Mouse (Mus musculus) cerebral cortex, adult 2 months (tissue): ENCODE measurements around the gene D630039A03Rik.

Experiments used
- WGBS: fragments of 180-500 bp; shearing (Covaris S2); methylation state at CpG from one replicate; pipeline ENCODE4 v1.1.7; 2018; 5-methylcytosine and 5-hydroxymethylcytosine counted together

The D630039A03Rik gene

DNA sequence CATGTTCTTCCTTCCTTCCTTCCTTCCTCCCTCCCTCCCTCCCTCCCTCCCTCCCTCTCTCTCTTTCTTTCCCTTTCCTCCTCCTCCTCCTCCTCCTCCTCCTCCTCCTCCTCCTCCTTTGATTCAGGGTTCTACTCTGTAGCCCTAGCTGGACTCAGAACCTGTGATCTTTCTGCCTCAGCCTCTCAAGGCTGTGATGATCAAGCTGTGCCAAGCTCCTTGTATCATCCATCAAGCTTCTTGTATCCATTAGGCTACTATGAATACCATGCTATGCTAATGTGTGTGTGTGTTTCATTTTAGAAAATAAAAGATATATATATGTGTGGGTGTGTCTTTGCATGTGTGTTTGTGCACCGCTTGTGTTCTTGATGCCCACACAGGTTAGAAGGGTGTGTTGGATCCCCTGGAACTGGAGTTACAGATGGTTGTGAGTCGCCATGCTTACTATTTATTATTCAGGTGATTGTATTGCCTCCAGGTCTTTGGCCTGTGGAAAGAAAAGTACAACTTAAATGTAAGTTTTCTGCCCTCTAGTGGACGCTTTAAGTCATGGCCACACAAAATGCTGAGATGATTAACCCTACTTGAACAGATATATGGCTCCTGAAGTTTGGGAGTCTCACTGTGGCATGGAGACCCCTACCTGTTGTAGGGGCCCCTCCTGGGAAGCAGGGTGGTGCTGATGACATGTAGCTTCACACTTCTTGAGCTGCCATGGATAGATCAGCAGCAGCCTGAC is 11.5 kb upstream of the D630039A03Rik start:
- 20% methylated on average over 3 of the region's 3 CpGs for WGBS

DNA sequence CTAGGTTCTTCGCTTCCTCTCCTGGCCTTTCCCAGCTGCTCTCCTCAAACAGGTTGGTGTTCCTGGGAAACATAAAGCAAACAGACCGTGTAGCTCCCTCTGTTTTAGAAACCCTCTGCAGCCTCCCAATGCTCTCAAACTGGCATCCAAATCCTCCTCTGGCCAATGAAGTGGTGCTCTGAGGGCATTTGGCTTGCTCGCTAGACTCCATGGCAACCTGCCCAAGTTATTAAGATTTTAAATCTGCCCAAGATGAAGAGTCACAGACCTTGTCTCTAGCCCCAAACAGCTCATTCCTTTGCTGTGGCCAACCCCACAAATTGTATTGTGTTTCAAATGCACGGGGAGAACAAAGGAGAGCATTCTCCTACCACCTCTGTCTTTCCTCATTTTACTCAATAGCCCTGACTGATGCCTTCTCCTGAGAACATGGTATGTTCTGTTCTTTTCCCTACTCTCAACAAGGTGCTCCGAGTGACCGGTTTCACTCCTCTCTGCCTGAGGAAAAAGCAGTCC is 8.5 kb upstream of the D630039A03Rik start:
- 80% methylated on average over 6 of the region's 6 CpGs for WGBS

DNA sequence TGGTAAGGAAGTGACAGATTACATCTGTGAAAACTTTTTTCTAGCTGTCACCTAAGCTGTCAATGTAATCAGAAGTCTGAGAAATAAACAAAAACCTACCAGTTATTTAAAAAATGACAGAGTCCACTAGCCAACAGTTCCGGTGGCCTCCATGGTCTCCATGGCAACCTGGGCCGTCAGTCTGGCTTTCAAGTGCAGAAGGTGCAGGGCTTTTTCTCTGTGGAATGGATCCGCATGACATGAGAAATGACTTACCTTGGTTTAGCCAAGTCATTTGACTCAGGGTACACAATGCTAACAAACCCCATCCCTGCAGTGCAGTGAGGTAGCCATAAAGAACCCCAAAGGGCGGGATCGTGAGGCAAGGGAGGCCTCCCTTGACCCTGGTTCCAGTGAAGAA is 6.1 kb upstream of the D630039A03Rik start:
- 72% methylated on average over 5 of the region's 5 CpGs for WGBS

DNA sequence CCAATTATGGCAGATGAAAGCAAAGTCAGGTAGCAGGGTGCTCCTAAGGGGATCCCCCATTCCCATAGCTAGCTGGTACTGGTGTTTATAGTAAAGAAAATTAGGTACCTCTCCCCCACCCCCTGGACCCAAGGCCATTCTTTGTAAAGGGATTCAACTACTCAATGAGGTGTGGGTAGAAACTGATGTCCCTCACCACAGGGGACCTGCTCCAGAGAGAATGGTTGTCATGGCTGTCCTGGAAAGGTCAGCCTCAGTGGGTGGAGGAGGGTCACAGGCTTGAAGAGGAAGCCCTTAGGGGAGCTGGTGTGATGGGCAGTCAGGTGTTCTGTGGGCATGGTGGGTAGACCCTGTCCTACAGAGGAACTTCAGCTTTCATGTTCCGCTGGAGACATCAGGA is 4.4 kb upstream of the D630039A03Rik start:
- 93% methylated on average over 1 of the region's 1 CpGs for WGBS

DNA sequence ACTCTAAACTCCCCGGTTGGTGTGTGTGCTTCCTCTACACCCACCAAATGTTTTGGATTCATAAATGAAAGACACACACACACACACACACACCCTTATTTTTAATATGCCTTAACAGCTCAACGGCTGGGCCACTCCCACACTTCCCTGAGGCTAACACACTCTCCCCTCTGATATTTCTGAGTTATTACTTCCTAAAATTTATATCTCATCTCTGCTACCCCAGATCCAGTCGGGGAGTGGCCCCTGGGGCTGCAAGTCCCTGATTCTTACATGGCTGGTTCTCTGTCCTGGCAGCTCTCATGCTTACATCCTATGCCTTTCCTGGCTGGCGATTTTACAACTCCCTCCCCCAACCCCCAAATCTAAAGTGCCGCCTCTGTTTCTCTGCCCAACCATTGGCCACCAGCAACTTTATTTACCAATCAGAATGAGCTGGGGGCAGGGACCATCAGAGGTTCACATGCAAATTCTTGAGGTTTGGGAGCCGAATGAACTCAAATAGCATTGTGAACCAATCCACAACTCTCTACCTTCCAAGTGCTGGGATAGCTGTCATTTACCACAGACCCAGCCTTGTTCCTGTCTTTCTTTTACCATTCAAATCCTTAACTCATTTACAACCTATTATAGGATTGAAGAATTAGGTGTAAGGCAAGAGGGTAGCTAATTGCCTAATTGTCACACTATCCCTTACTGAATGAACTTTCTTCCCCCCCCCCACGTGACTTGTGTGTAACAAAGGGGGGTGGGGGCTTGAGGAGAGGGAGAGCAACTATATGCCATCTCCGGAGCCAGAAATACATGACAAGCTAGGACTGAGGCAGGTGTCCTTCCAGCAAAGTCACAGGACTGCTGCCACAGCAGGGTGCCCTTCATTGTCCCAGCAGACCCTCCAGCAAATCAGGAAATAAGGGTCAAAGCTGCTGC is 3.7 kb upstream of the D630039A03Rik start:
- 42% methylated on average over 8 of the region's 8 CpGs for WGBS

DNA sequence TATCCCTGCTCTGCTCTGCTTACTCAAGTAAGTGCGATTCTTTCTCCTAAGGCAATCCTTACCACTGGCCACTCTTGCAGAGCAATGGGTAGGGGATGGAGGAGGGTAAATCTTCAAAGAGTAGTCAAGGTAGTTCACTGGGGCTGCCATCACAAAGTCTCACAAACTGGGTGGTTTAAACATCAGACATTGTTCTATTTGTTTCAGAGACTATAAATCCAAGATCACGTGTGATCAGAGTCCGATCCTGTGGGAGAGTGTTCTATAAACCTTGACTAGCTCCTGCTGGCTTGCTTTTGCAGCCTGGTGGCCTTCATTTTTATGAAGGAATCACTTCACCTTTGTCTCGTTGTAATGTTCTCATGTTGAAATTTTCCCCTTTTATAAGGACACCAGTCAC is 614 bp upstream of the D630039A03Rik start:
- 88% methylated on average over 4 of the region's 4 CpGs for WGBS

DNA sequence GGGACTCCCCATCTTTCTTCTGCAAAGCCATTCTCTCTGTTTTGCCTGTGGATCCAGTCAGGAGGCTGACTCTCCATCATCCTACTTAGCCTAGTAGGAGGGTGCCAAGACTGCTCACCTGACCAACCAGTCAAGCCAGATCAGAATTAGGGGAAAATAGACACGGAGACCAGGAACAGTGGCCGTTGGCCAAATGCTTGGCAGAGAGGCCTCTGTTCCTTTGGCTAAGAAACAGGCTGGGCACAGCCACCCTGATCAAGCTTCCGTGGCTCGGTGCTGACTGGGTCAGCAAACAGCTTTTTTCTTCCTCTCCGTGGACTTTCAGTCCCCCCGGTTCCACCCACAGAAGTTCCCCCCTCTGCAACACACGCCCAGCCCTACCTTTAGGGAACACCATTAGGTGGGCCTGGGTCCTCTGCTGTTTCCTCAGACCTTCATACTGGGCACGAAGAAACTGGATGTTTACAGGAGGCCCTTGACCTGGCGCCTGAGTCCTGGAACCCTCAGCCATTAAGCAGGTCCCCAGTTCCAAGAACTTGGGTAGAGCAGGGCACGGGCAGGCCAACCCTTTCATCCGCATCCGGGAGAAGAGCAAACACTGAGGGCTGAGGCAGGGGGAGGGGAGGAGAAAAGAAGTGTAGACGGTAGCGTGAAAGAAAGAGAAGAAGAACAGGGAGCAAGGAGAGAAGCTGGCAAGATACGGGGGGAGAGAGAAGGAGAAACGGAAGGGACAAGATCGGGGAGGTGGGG is 706 bp downstream of the D630039A03Rik start:
- 52% methylated on average over 17 of the region's 17 CpGs for WGBS

DNA sequence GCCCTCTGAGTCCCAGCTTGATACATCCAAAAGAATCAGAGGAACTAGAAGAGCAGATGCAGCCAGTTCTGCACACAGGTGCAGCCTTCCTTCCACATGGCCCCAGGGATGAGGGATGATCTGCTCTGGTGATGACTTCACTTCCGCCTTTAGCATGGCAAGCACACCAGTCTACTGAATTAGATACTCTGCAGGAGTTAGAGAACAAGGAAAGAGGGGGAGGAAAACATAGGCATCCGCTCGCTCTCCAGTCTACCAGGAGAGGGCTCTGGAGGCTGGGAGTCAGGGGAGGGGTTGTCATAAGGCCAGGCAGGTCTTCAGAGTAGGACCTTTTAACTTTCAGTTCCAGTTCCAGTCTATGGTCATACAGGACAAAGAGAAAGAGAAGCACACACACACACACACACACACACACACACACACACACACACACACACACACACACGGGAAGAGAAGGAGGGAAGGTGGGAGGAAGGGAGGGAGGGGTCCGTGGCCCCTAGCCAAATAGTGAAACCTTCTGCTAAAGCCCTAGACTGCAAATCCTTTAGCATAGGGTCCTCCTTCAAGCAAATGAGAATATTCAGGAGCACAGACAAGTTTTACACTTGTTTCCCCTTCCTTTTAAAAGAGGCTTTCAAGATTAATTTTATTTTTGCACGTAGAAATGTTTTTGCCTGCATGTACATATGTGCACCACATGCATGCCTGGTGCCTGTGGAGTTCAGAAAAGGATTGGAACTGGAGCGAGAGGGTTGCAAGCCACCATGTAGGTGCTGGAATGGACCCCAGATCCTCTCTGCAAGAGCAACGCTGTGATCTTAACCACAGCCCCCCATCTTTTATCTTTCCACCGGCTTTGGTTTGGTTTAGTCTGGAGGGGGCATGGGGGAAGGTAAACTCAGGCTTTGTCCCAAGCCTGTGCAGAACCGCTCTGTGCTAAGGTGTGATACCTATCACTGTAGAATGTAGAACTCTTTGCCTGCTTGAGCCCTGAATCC is 1.6 kb downstream of the D630039A03Rik start:
- WGBS: 66% methylated on average over 10 of the region's 10 CpGs

DNA sequence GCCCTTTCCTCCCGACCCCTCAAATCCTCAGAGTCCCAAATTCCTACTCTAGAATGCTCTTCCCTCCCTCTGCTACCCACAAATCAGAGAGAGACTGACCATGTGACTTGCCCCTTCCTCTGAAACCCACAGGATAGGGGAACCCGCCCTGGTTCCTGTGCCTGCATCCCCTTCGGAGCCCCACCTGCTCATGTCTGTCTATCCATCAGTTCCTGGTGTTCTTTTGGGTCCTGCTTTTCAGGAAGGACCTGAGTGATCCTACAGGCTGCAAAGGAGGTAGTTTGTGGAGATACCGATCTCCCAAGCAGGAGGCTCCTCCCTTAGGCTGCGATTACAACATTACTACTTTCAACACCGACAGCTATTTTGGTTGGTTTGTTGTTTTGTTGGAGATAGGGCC is 7.2 kb downstream of the D630039A03Rik start:
- WGBS: 75% methylated on average over 6 of the region's 6 CpGs

DNA sequence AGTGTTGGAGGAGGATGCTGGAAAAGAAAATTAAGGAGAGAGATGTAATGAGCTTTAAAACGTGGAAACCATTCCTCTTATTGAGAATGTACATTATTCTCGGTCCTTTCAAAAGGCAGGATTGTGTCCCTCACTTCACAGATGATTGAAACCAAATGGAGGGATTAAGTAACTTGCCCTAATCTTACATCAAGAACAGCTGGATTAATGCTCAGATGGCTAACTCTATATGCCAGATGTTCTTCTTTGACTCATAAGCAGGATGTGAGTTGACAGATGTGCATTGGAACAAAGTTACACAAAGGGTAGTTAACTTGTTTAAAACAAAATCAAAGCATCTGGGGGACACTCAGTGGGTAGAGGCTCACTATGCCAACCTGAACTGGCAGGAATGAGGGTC is 9.4 kb downstream of the D630039A03Rik start:
- WGBS: 56% methylated on average over 2 of the region's 2 CpGs

DNA sequence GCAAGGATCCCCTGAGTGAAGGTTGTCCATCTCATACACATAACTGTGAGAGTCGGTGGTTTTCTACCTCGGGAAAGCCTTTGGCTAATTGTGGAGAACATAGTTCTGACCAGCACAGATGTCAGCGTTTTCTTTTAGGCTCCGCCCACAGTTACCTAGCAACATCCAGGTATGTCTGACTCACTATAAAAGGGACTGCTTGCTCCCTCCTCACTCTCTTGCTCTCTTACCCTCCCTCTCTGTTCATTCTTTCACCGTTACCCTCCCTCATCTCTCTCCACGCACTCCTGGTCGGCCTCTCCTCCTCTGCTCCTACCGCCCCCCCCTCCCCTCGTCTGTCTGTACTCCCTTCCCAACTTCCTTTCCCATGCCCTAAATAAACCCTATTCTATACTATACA is 11.5 kb downstream of the D630039A03Rik start:
- WGBS: 33% methylated on average over 9 of the region's 9 CpGs

DNA sequence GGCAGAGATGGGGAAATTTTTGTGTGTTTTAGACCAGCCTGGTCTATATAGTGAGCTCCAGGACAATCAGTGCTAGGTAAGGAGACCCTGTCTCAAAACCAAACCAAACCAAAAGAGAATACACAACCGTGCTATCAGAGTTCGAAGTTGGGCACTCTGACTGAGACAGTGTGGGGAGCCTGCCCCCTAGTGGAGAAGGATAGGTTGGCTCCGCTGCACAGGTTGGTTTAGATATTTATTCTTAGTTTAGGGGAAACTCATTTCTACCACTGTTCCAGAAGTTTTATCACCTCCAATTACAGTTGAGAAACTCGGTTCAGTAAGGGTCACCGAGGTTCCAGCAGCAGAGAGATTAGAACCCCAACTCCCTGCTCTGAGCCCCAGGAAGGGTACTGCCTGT is 11.9 kb downstream of the D630039A03Rik start:
- WGBS: 4% methylated on average over 5 of the region's 5 CpGs

DNA sequence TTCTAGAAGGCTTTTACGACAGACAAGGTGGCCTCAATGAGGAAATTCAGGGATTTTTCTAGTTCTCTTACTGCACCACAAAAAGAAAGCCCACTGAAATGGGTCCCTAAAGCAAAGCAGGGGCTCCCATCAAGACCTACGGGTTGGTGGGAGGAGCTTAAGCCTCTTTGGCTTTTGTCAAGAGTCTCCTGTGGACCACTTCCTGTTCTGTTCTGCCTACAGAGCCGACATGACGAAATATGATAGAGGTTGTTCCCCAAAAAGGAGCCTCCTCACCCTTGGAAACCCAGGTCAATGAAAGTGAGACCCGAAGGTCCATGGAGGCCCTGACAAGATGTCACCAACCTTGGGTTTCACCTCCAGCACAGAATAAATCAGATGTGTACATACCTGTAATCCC is 13.5 kb downstream of the D630039A03Rik start:
- 93% methylated on average over 5 of the region's 5 CpGs for WGBS

DNA sequence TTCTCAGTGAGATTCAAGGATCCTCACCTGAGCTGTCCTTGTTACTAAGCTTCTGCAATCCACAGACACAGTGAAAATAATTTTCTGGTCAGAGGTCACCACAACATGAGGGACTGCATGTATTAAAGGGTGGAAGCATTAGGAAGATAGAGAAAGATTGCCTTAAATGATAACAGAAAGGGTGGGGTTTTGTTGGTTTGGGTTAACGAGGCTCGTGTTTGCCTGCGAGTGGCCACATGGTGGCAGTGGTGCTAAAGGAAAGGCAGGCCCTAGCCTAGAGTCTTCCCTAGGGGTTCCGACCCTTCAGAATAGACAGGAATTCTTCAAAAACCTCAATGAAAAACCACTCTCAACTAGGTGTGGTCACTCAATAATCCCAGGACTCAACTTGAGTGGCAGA is 14.9 kb downstream of the D630039A03Rik start:
- 18% methylated on average over 4 of the region's 4 CpGs for WGBS

DNA sequence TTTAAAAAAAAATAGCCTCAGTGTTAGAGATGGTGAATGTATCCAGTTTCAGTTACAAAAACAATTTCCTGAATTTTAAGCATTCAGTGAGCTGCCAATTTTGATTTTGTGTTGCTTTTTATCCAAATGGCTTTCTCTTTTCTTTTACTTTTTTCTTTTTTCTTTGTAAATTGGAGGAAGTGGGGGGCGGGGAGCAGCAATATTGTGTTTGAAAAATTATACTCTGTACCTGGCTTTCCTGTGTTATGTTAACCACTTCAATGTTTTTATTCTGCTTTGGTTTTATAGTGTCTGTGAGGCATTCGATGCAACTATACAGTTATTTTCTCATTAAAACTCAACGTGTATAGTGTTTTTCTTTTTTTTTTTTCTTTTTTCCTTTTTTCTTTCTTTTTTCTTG is 19.5 kb downstream of the D630039A03Rik start:
- 73% methylated on average over 3 of the region's 3 CpGs for WGBS

DNA sequence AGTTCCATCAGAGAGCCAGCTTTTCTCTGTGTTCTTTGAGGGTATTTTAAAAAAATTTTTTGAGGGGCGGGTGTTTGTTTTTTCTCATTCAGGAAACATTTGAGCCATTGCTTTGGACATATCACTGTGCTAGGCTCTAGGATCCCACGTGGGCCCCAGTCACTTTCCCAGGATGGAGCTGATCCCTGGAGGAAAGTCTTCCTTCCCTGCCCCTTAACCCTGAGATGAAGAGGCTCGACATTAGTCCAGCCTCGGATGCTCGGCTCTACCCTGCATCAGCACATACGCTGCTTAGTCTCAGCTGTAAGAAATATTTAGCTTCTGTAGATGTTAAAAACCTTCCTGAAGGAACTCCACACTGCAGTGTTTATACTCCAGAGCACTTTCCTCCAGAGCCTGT is 20.2 kb downstream of the D630039A03Rik start:
- 68% methylated on average over 6 of the region's 6 CpGs for WGBS

DNA sequence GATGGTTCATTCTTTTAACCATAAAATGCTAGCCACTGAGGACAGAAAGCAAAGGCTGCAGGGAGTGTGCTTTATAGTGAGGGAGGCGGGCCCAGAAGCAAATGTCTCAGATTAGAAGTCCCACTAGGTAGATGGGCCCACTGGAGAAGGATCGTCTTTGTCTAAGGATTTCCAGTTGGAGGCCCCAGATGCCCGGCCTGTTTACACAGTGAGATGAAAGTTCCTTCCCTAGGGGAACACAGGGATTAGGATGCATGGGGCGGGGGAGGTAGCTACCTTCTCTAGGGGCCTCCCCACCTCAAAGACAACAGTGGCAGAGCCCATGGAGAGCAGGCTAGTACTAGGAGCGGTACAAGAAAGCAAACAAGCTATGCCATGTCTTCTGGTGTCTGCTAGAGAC is 21.0 kb downstream of the D630039A03Rik start:
- WGBS: 74% methylated on average over 5 of the region's 5 CpGs

DNA sequence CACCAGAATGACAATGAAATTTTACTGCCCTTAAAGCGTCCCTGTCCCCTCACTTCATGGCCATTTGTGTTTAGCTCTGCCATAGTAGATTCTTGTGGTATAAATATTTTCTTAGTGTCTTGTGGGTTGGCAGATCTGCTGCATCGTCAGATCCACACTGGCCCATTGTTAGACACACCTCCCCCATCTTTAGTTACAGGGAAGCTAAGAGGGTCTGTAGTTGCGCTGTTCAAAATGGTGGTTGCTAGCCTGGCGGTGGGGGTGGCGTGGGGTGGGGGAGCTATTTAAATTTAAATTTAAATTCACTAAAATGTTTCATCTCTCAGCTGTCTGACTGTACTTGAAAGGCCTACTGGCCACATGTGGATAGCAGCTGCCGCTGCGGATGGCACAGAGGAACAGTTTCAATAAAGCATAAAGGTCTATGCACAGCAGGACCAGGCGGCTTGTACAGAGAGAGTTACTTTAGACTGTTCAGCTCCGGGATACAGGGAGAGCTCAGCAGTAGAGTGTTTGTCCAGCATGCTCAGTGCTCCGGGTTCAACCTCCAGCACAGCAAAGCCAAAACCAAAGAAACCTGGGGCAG is 24.0 kb downstream of the D630039A03Rik start:
- 75% methylated on average over 10 of the region's 10 CpGs for WGBS

DNA sequence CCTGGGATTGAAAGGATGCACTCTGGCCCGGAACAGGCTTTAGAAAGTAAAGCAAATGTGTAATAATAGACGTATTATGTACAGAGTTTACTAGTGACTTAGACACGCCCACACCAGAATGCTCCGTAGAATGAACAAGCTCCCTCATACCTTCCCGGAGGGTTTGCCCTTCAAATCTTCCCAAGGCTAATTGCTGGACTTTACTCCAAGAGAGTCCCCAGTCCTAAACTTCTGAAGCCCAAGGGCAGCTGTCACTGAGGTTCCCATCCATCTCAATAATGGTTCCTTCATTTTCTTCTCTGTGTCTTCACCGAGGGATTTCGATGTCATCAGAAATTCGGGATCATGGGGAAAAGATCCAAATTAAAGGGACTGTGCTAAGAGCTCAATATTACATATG is 26.3 kb downstream of the D630039A03Rik start:
- 86% methylated on average over 8 of the region's 8 CpGs for WGBS

DNA sequence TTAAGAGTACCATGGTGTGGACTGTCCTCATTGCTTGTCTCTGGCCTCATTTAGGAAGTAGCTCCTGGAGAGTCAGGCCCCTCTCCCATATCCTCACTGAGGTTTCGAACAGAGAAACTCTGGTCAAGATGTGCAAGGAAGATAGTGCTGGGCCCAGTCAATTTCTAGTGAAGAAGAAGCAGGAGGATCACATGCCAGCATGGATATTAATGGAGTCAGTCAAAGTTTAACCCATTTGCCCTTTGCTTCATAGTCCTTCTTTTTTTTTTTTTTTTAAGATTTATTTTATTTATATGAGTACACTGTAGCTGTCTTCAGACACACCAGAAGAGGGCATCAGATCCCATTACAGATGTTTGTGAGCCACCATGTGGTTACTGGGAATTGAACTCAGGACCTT is 27.1 kb downstream of the D630039A03Rik start:
- WGBS: 91% methylated on average over 1 of the region's 1 CpGs
